Mouse (Mus musculus) E14TG2a.4 (cell line): ENCODE data around the gene Lbh.

Experiments
- H3K27me3 ChIP-seq: 2 replicates; pipeline ENCODE4 v1.6.1; 2014; ENCODE audit warnings: low read length, control low read depth; ENCODE audit not compliant: insufficient read depth
- H3K36me3 ChIP-seq: 2 replicates; pipeline ENCODE4 v1.6.1; 2014; ENCODE audit warnings: low read length, control low read depth; ENCODE audit not compliant: insufficient read depth
- H3K4me1 ChIP-seq: replicated peaks from 2 replicates; pipeline ENCODE4 v1.6.1; 2014; ENCODE audit warnings: low read depth, low read length, control low read depth
- H3K4me3 ChIP-seq: replicated peaks from 2 replicates; pipeline ENCODE4 v1.5.1; 2014; ENCODE audit warnings: mild to moderate bottlenecking, low read length
- H3K9me3 ChIP-seq: 2 replicates; pipeline ENCODE4 v1.6.1; 2014; ENCODE audit warnings: low read length, control low read depth
- CTCF ChIP-seq: conservative IDR thresholded peaks from 2 replicates; pipeline ENCODE4 v1.5.1; 2014; ENCODE audit warnings: low read length
- NANOG ChIP-seq: IDR thresholded peaks from 2 replicates; pipeline ENCODE4 v1.6.1; 2014; ENCODE audit warnings: borderline replicate concordance, low read length, mixed read lengths
- POU5F1 ChIP-seq: IDR thresholded peaks from 2 replicates; pipeline ENCODE4 v1.6.1; 2014; ENCODE audit warnings: low read length, borderline replicate concordance

Lbh gene

DNA sequence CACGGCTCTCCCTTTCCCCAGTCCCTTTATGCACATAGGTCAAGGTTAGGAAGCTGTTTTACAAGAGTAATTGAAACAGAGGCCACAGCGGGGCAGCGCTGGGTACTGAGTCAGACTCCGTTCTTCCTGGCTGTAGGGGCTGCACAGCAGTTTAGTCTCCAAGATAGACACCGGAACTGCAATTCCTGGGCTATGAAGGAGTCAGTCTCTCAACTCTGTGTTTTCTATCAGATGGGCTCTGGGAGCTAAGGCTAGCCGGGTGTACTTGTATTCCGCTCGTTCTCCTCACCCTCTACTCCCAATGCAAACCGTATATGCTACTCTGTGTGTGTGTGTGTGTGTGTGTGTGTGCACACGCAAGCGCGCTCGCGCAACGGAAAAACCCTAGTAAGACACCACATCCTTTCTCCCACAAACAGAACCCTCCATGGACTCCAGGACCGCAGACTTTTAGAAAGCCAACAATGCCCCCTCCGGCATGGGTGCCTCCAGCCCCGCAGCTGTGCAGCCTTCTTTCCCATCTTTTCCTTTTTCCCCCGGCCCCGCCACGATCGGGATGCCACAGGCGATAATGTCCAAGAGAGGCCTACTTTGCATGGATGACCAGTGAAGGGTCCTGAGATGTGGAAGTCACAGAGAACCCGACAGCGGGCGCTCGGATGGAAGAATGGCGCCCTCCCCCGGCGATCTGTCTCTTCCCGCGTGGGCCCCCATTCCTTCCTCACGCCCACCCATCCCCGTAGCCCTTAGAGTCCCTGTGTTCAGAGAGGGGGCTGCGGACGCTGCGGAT, 669 bp upstream of the Lbh start:
- 0 out of 2 replicates have a peak, but pooled peaks cover 4% of the 10 kb centered on the region for H3K9me3 ChIP-seq
- H3K4me3 ChIP-seq = peak overlapping the region; percentile 77
- peaks cover 70% of the 10 kb centered on the region for H3K27me3 ChIP-seq
- peaks cover 24% of the 10 kb centered on the region for H3K4me1 ChIP-seq
- TF ChIP-seq CTCF = no peak
- TF ChIP-seq NANOG = no peak
- TF ChIP-seq POU5F1 = no peak
- no peaks in the 10 kb centered on the region for H3K36me3 ChIP-seq

DNA sequence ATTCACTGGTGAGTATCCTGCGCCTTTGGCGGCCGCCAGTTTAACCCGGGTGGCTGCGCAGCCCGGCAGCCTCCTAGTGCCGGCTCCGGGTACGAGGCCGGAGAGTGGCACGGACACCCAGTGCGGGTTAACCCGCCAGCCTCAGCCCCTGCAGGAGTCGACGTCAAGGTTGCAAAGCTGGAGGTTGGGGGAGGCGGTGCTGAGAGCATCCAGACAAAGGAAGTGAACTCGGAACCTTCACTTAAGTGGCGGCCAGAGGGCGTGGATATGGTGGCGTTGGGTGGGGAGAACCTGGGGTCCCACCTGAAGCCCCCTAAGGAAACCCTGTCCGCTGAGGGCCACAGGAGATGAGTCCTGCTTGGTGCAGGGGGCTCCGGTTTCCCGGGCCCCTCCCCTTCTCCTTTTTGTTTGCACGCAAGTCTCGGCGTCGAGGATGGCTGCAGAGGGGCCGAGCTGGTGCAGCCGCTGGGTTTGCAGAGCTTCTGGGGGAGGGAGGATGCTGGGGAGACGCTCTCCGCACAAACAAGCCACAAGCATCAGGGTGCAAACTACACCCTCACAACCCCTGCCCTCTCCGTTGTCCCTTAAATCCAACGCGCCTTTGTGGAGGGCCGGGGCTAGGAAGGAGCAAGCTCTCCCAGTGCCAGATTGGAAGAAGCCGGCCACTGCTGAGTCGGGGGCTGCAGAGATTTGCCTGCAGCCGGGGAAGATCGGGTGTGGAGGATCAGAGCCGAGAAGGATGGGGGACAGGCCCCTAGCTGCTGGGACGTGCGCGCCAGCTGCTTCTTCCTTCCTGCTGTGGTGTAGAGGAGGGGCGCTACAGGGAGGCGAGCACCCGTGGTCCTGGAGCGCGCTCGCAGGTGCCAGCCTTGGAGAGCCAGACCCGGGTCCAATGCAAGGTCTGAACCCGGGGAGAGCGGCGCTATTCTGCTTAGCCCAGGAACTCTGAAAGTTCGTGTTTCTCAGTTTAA, 751 bp downstream of the Lbh start:
- Histone ChIP-seq H3K4me1 (peaks cover 24% of the 10 kb centered on the region), H3K27me3 (peaks cover 77% of the 10 kb centered on the region), H3K9me3 (0 out of 2 replicates have a peak, but pooled peaks cover 4% of the 10 kb centered on the region), H3K4me3 (peak overlapping the region; percentile 77), H3K36me3 (no peaks in the 10 kb centered on the region)
- TF ChIP-seq POU5F1 (no peak), CTCF (no peak), NANOG (no peak)

DNA sequence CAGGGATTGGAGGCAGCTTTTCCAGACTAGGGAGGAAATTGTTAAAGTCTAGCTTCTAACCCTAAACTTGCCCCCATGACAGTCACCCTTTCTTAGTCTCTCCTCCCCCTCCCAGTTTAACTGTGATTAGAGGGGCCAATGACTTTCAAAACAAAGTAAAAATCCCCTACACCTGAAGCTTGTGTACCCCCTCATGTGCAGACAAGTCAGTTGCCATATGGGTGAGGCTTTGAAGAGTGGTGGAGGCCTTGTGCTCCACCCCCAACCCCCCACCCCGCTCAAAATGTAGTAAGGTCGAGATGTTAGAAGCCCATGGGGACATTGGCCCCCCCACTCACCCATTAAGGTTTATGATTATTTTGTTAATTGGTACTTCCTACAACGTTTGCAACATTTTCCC, 1.5 kb downstream of the Lbh start:
- TF ChIP-seq NANOG (no peak), POU5F1 (no peak), CTCF (no peak)
- Histone ChIP-seq H3K27me3 (peaks cover 77% of the 10 kb centered on the region), H3K36me3 (no peaks in the 10 kb centered on the region), H3K9me3 (0 out of 2 replicates have a peak, but pooled peaks cover 4% of the 10 kb centered on the region), H3K4me3 (peak overlapping the region; percentile 77), H3K4me1 (peaks cover 24% of the 10 kb centered on the region)

DNA sequence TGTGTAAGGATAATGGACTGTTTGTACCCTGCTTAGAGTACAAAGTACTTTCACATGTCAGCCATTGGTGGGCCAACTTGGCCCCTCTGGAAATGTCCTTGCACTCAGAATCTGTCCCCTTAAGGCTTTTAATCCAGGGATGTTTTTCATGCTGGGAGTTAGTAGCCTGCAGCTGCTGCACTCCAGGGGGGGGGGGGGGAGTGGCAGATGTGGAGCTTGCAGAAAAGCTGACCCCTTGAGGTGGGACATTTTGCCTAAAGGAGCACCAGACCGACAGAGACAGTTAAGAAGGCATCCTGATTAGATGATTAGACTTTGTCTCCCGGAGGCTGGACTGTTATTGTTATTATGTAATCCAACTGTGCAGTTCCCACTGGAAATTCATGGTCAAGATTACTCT, 2.3 kb downstream of the Lbh start:
- TF ChIP-seq POU5F1 = no peak
- no peak for TF ChIP-seq CTCF
- TF ChIP-seq NANOG = no peak
- peaks cover 24% of the 10 kb centered on the region for H3K4me1 ChIP-seq
- no peaks in the 10 kb centered on the region for H3K36me3 ChIP-seq

DNA sequence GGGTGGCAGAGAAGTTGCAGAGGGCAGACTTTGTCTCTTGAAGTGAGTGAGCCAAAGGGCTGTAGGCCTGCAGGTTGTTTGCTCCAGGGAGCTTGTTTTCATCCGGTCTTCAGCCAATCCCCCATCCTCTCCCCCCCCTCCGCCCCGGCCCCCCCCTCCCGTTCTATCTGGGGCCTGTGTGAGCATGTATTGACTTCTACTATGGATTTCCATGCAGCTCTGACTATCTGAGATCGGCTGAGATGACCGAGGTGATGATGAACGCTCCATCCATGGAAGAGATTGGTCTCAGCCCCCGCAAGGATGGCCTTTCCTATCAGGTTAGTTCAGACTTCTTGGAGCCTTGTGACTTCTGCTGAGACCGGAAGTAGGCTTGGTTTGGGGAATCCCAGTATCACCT, 2.9 kb downstream of the Lbh start:
- TF ChIP-seq POU5F1 (no peak), CTCF (no peak), NANOG (no peak)
- Histone ChIP-seq H3K36me3 (no peaks in the 10 kb centered on the region), H3K4me3 (no peak overlapping the region), H3K4me1 (peaks cover 24% of the 10 kb centered on the region), H3K9me3 (no peaks in the 10 kb centered on the region), H3K27me3 (peaks cover 74% of the 10 kb centered on the region)

More for the DNA sequence above, 2.3 kb downstream of the Lbh start:
- Histone ChIP-seq H3K27me3 (peaks cover 75% of the 10 kb centered on the region), H3K9me3 (no peaks in the 10 kb centered on the region), H3K4me3 (no peak overlapping the region)

DNA sequence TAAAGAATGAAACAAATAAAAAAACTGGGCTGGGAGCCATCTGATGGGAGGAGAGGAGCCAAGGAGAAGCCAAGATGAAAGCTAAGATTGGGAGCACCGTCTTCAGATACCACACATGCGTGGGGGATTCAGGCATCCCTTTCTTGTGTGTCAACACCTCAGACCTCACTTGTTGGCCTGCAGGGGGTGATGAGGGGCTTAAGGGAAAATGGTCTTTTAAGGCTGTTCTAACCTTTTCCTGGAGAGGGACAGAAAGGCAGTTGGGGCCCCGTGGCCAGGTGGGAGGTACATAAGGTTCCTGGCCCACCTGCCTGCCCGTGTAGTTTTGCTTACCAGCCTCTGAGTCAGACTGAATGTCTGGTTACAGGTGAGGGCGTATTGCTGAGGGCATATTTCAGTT, 4.1 kb downstream of the Lbh start:
- Histone ChIP-seq H3K27me3 (peaks cover 67% of the 10 kb centered on the region), H3K36me3 (no peaks in the 10 kb centered on the region), H3K9me3 (no peaks in the 10 kb centered on the region), H3K4me1 (peaks cover 22% of the 10 kb centered on the region), H3K4me3 (no peak overlapping the region)
- TF ChIP-seq NANOG (no peak), CTCF (no peak), POU5F1 (no peak)

DNA sequence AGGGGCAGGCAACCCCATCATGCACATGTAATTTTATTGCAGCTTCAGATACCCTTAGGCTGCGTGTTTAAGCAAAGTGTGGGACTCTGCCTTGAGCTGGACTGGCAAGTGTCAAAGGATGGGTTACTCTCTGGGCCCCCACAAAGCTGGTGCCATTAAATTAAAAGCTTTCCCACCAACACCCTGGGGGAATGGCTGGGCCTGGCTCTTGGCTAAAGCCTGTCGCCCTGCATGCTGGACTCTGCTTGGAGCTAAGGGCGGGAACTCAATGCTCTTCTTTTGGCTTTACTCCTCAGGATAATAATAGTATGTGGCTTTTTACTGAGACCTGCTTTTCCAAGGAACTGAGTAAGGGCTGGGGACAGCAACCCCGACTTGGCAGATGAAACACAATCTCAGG, 5.2 kb downstream of the Lbh start:
- Histone ChIP-seq H3K36me3 (no peaks in the 10 kb centered on the region), H3K9me3 (no peaks in the 10 kb centered on the region), H3K4me3 (no peak overlapping the region), H3K27me3 (peaks cover 56% of the 10 kb centered on the region), H3K4me1 (peaks cover 15% of the 10 kb centered on the region)
- TF ChIP-seq CTCF (no peak), POU5F1 (no peak), NANOG (no peak)

DNA sequence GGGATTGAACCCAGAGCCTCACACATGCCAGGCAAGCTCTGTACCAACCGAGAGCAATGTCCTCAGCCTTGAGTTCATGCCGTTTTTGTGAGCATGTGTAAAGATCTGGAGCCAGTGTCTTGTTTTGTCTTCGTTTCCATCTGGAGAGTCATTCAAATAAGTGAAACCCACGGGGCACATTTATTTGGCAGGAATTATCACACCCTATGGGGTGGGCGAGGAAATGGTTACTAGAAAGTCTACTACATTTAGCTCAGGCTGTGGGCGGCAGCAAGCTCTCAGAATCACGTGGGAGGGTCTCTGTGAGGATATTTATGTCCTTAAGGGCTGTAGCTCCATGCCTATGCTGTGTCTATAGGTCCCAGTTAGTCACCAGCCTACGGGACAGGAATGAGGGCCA, 6.2 kb downstream of the Lbh start:
- H3K27me3 ChIP-seq = peaks cover 46% of the 10 kb centered on the region
- peaks cover 5% of the 10 kb centered on the region for H3K4me1 ChIP-seq
- H3K4me3 ChIP-seq = no peak overlapping the region
- H3K36me3 ChIP-seq = no peaks in the 10 kb centered on the region
- TF ChIP-seq CTCF (no peak), NANOG (no peak), POU5F1 (no peak)
- H3K9me3 ChIP-seq = no peaks in the 10 kb centered on the region
